Mouse (Mus musculus): Measurements from ENCODE around the gene Rnf130. TPM values are rescaled to one million over a fixed set of nuclear protein-coding genes. Genes with fewer than 3 reads are reported as not detected.

Gene Rnf130
- polyA plus RNA-seq, 1 experiment from 2014 or later, result 80.0 TPM

- DNase-seq (ENCODE audit: low spot score) (no peak), ATAC-seq (ENCODE audit: insufficient read depth, low FRiP score, low TSS enrichment) (no peak)
- no peaks in the 10 kb centered on the region for H3K9me3 ChIP-seq (ENCODE audit: control insufficient read depth, low read length)
- H3K9ac ChIP-seq (ENCODE audit: low read length), result no peak overlapping the region
- 95% methylated on average over 11 of the region's 11 CpGs for WGBS
- H3K36me3 ChIP-seq (ENCODE audit: control insufficient read depth, insufficient read depth, low read length), result peaks cover 20% of the 10 kb centered on the region
- H3K27ac ChIP-seq (ENCODE audit: low read depth, low read length), result no peak overlapping the region
- H3K4me1 ChIP-seq (ENCODE audit: control insufficient read depth, insufficient read depth, low read length), result no peaks in the 10 kb centered on the region
- H3K27me3 ChIP-seq (ENCODE audit: control insufficient read depth, insufficient read depth, low read length), result no peaks in the 10 kb centered on the region
- no peak overlapping the region for H3K4me2 ChIP-seq (ENCODE audit: low read depth)
- no peak overlapping the region for H3K4me3 ChIP-seq (ENCODE audit: low read depth, low read length)
Observed at GRCm38 (mm10) chr11:50147958-50148476, 122.9 kb downstream of the Rnf130 start.

- ATAC-seq (ENCODE audit: insufficient read depth, low FRiP score, low TSS enrichment) (no peak), DNase-seq (ENCODE audit: low spot score) (no peak)
- Histone ChIP-seq H3K27me3 (ENCODE audit: control insufficient read depth, insufficient read depth, low read length) (no peaks in the 10 kb centered on the region), H3K9me3 (ENCODE audit: control insufficient read depth, low read length) (no peaks in the 10 kb centered on the region), H3K4me1 (ENCODE audit: control insufficient read depth, insufficient read depth, low read length) (no peaks in the 10 kb centered on the region), H3K4me3 (ENCODE audit: low read depth, low read length) (no peak overlapping the region), H3K4me2 (ENCODE audit: low read depth) (no peak overlapping the region), H3K27ac (ENCODE audit: low read depth, low read length) (no peak overlapping the region), H3K36me3 (ENCODE audit: control insufficient read depth, insufficient read depth, low read length) (peaks cover 20% of the 10 kb centered on the region), H3K9ac (ENCODE audit: low read length) (no peak overlapping the region)
- WGBS, result 91% methylated on average over 7 of the region's 7 CpGs
Observed at GRCm38 (mm10) chr11:50149200-50149599, 124.1 kb downstream of the Rnf130 start.

GRCm38 (mm10) chr11:50149603-50150150 is 124.5 kb downstream of the Rnf130 start:
- Histone ChIP-seq H3K4me2 (ENCODE audit: low read depth) (no peak overlapping the region), H3K36me3 (ENCODE audit: control insufficient read depth, insufficient read depth, low read length) (peaks cover 20% of the 10 kb centered on the region), H3K9me3 (ENCODE audit: control insufficient read depth, low read length) (no peaks in the 10 kb centered on the region), H3K4me1 (ENCODE audit: control insufficient read depth, insufficient read depth, low read length) (no peaks in the 10 kb centered on the region), H3K27ac (ENCODE audit: low read depth, low read length) (no peak overlapping the region), H3K27me3 (ENCODE audit: control insufficient read depth, insufficient read depth, low read length) (no peaks in the 10 kb centered on the region), H3K4me3 (ENCODE audit: low read depth, low read length) (no peak overlapping the region), H3K9ac (ENCODE audit: low read length) (no peak overlapping the region)
- DNase-seq (ENCODE audit: low spot score) (no peak), ATAC-seq (ENCODE audit: insufficient read depth, low FRiP score, low TSS enrichment) (no peak)
- WGBS, result 91% methylated on average over 9 of the region's 9 CpGs

- ATAC-seq (ENCODE audit: insufficient read depth, low FRiP score, low TSS enrichment) (no peak), DNase-seq (ENCODE audit: low spot score) (no peak)
- WGBS, result 80% methylated on average over 3 of the region's 3 CpGs
- no peak overlapping the region for H3K27ac ChIP-seq (ENCODE audit: low read depth, low read length)
- H3K4me1 ChIP-seq (ENCODE audit: control insufficient read depth, insufficient read depth, low read length), result no peaks in the 10 kb centered on the region
- peaks cover 20% of the 10 kb centered on the region for H3K36me3 ChIP-seq (ENCODE audit: control insufficient read depth, insufficient read depth, low read length)
- H3K9me3 ChIP-seq (ENCODE audit: control insufficient read depth, low read length), result no peaks in the 10 kb centered on the region
- no peaks in the 10 kb centered on the region for H3K27me3 ChIP-seq (ENCODE audit: control insufficient read depth, insufficient read depth, low read length)
- no peak overlapping the region for H3K4me2 ChIP-seq (ENCODE audit: low read depth)
- no peak overlapping the region for H3K4me3 ChIP-seq (ENCODE audit: low read depth, low read length)
- no peak overlapping the region for H3K9ac ChIP-seq (ENCODE audit: low read length)
Observed at GRCm38 (mm10) chr11:50151374-50151773, 126.2 kb downstream of the Rnf130 start.

- whole genome bisulfite sequencing, result 67% methylated on average over 9 of the region's 9 CpGs
- peaks cover 29% of the 10 kb centered on the region for H3K36me3 ChIP-seq (ENCODE audit: control insufficient read depth, insufficient read depth, low read length)
- DNase-seq (ENCODE audit: low spot score), result no peak
Observed at GRCm38 (mm10) chr11:50154166-50154565, 129.0 kb downstream of the Rnf130 start.

More at GRCm38 (mm10) chr11:50154166-50154565, 129.0 kb downstream of the Rnf130 start:
- Histone ChIP-seq H3K9me3 (ENCODE audit: control insufficient read depth, low read length) (no peaks in the 10 kb centered on the region), H3K27me3 (ENCODE audit: control insufficient read depth, insufficient read depth, low read length) (no peaks in the 10 kb centered on the region), H3K9ac (ENCODE audit: low read length) (no peak overlapping the region), H3K4me2 (ENCODE audit: low read depth) (no peak overlapping the region), H3K27ac (ENCODE audit: low read depth, low read length) (peak overlapping the region; percentile 27; the same call in 1 of the 2 replicates), H3K4me3 (ENCODE audit: low read depth, low read length) (no peak overlapping the region), H3K4me1 (ENCODE audit: control insufficient read depth, insufficient read depth, low read length) (no peaks in the 10 kb centered on the region)
- ATAC-seq (ENCODE audit: insufficient read depth, low FRiP score, low TSS enrichment), result no peak

MicroRNAs within 50 kb of the gene (microRNA counts, 519-probe panel; counts per million panel counts)
- 2,371 counts per million, percentile 60 among the panel's probes with 10 or more counts for microRNA mmu-miR-340-3p
- microRNA mmu-miR-340-5p, result 5,389 counts per million, percentile 92 among the panel's probes with 10 or more counts

Small RNAs within 50 kb of the gene (microRNA-seq; reads per million reads assigned to microRNA genes)
- 386 reads per million, percentile 67 among the genes with 10 or more reads in this experiment for gene Mir340

Other genes starting within 250 kb of the Rnf130 start
- 10.9 and 11.8 TPM in 2 replicates for gene Gfpt2, start 231.2 kb upstream of the Rnf130 start, polyA plus RNA-seq (2014; fragmentation: Nextera tagmentation; extraction: Ambion mirVana)
- gene Mapk9, start 178.6 kb upstream of the Rnf130 start, polyA plus RNA-seq (2014; fragmentation: Nextera tagmentation; extraction: Ambion mirVana), result 50.9 and 51.8 TPM in 2 replicates
- gene Rasgef1c, start 123.5 kb upstream of the Rnf130 start, polyA plus RNA-seq (2014; fragmentation: Nextera tagmentation; extraction: Ambion mirVana), result 8.5 and 10.9 TPM in 2 replicates
- 33.1 and 34.7 TPM in 2 replicates for gene Tbc1d9b, start 106.0 kb downstream of the Rnf130 start, polyA plus RNA-seq (2014; fragmentation: Nextera tagmentation; extraction: Ambion mirVana)
- 23.7 and 24.9 TPM in 2 replicates for gene Mrnip, start 149.1 kb downstream of the Rnf130 start, polyA plus RNA-seq (2014; fragmentation: Nextera tagmentation; extraction: Ambion mirVana)
- 185 and 210 TPM in 2 replicates for gene Sqstm1, start 185.5 kb downstream of the Rnf130 start, polyA plus RNA-seq (2014; fragmentation: Nextera tagmentation; extraction: Ambion mirVana)
- gene Mgat4b, start 185.5 kb downstream of the Rnf130 start, polyA plus RNA-seq (2014; fragmentation: Nextera tagmentation; extraction: Ambion mirVana), result 23.2 and 25.1 TPM in 2 replicates
- gene Ltc4s, start 213.3 kb downstream of the Rnf130 start, polyA plus RNA-seq (2014; fragmentation: Nextera tagmentation; extraction: Ambion mirVana), result 0.64 and 1.2 TPM in 2 replicates

Measured in neural tube, embryonic 11.5 days (tissue).